Mouse (Mus musculus): ENCODE data around the gene Tppp2. TPM values are rescaled to one million over a fixed set of nuclear protein-coding genes. Genes with fewer than 3 reads are reported as not detected.

Tppp2 gene
- total RNA-seq, 2 experiments from 2014 or later, result not detected

GRCm38 (mm10) chr14:51940944-51941560, 22.8 kb downstream of the Tppp2 start:
- no peak for ATAC-seq (replicated peaks; ENCODE audit: low FRiP score, poor library complexity, severe bottlenecking)

- ATAC-seq (replicated peaks; ENCODE audit: low FRiP score, poor library complexity, severe bottlenecking), result no peak
Measured at GRCm38 (mm10) chr14:51941577-51941976, 23.4 kb downstream of the Tppp2 start.

- ATAC-seq (replicated peaks; ENCODE audit: low FRiP score, poor library complexity, severe bottlenecking), result no peak
Measured at GRCm38 (mm10) chr14:51942236-51942635, 24.0 kb downstream of the Tppp2 start.

GRCm38 (mm10) chr14:51943336-51943735, 25.1 kb downstream of the Tppp2 start:
- ATAC-seq (replicated peaks; ENCODE audit: low FRiP score, poor library complexity, severe bottlenecking), result no peak

- ATAC-seq (replicated peaks; ENCODE audit: low FRiP score, poor library complexity, severe bottlenecking), result no peak
Measured at GRCm38 (mm10) chr14:51960316-51960715, 42.1 kb downstream of the Tppp2 start.

- ATAC-seq (replicated peaks; ENCODE audit: low FRiP score, poor library complexity, severe bottlenecking), result no peak
Measured at GRCm38 (mm10) chr14:51967400-51967799, 49.2 kb downstream of the Tppp2 start.

Other genes starting within 250 kb of the Tppp2 start
- gene Gm17079, start 223.0 kb upstream of the Tppp2 start, total RNA-seq (2015; ENCODE audit: low replicate concordance), result not detected in 2 replicates
- gene Gm17079, start 223.0 kb upstream of the Tppp2 start, total RNA-seq (2017; ENCODE audit: low replicate concordance), result not detected in 2 replicates
- not detected in 2 replicates for gene Gm5800, start 201.2 kb upstream of the Tppp2 start, total RNA-seq (2015; ENCODE audit: low replicate concordance)
- not detected in 2 replicates for gene Gm5800, start 201.2 kb upstream of the Tppp2 start, total RNA-seq (2017; ENCODE audit: low replicate concordance)
- not detected in 2 replicates for gene Ang4, start 144.8 kb upstream of the Tppp2 start, total RNA-seq (2015; ENCODE audit: low replicate concordance)
- not detected in 2 replicates for gene Ang4, start 144.8 kb upstream of the Tppp2 start, total RNA-seq (2017; ENCODE audit: low replicate concordance)
- not detected in 2 replicates for gene AY358078, start 118.4 kb upstream of the Tppp2 start, total RNA-seq (2015; ENCODE audit: low replicate concordance)
- gene AY358078, start 118.4 kb upstream of the Tppp2 start, total RNA-seq (2017; ENCODE audit: low replicate concordance), result not detected in 2 replicates
- 7.1 and 23.1 TPM in 2 replicates for gene Ear6, start 64.7 kb upstream of the Tppp2 start, total RNA-seq (2015; ENCODE audit: low replicate concordance)
- 28.3 and 36.7 TPM in 2 replicates for gene Ear6, start 64.7 kb upstream of the Tppp2 start, total RNA-seq (2017; ENCODE audit: low replicate concordance)
- 1.7 and 4.3 TPM in 2 replicates for gene Mettl17, start 33.6 kb upstream of the Tppp2 start, total RNA-seq (2015; ENCODE audit: low replicate concordance)
- 11.3 TPM in 1 of 2 replicates, not detected in the other for gene Mettl17, start 33.6 kb upstream of the Tppp2 start, total RNA-seq (2017; ENCODE audit: low replicate concordance)
- gene Slc39a2, start 25.5 kb upstream of the Tppp2 start, total RNA-seq (2015; ENCODE audit: low replicate concordance), result 2.1 TPM in 1 of 2 replicates, not detected in the other
- not detected in 2 replicates for gene Slc39a2, start 25.5 kb upstream of the Tppp2 start, total RNA-seq (2017; ENCODE audit: low replicate concordance)
- gene Ndrg2, start 4.3 kb upstream of the Tppp2 start, total RNA-seq (2015; ENCODE audit: low replicate concordance), result 18.4 TPM in 1 of 2 replicates, not detected in the other
- gene Ndrg2, start 4.3 kb upstream of the Tppp2 start, total RNA-seq (2017; ENCODE audit: low replicate concordance), result 5.9 and 9.2 TPM in 2 replicates
- not detected in 2 replicates for gene Rnase13, start 4.3 kb downstream of the Tppp2 start, total RNA-seq (2015; ENCODE audit: low replicate concordance)
- gene Rnase13, start 4.3 kb downstream of the Tppp2 start, total RNA-seq (2017; ENCODE audit: low replicate concordance), result not detected in 2 replicates
- gene Arhgef40, start 66.3 kb downstream of the Tppp2 start, total RNA-seq (2015; ENCODE audit: low replicate concordance), result 6.5 and 20.5 TPM in 2 replicates
- 11.6 and 16.2 TPM in 2 replicates for gene Arhgef40, start 66.3 kb downstream of the Tppp2 start, total RNA-seq (2017; ENCODE audit: low replicate concordance)
- gene Tmem253, start 97.2 kb downstream of the Tppp2 start, total RNA-seq (2015; ENCODE audit: low replicate concordance), result 6.5 TPM in 1 of 2 replicates, not detected in the other
- gene Tmem253, start 97.2 kb downstream of the Tppp2 start, total RNA-seq (2017; ENCODE audit: low replicate concordance), result 0.15 TPM in 1 of 2 replicates, not detected in the other
- 2.2 and 4.2 TPM in 2 replicates for gene Zfp219, start 102.3 kb downstream of the Tppp2 start, total RNA-seq (2015; ENCODE audit: low replicate concordance)
- 3.9 and 4.8 TPM in 2 replicates for gene Zfp219, start 102.3 kb downstream of the Tppp2 start, total RNA-seq (2017; ENCODE audit: low replicate concordance)
- gene Olfr221, start 124.0 kb downstream of the Tppp2 start, total RNA-seq (2015; ENCODE audit: low replicate concordance), result not detected in 2 replicates
- gene Olfr221, start 124.0 kb downstream of the Tppp2 start, total RNA-seq (2017; ENCODE audit: low replicate concordance), result not detected in 2 replicates
- gene Hnrnpc, start 185.6 kb downstream of the Tppp2 start, total RNA-seq (2015; ENCODE audit: low replicate concordance), result 211 and 286 TPM in 2 replicates
- 222 and 316 TPM in 2 replicates for gene Hnrnpc, start 185.6 kb downstream of the Tppp2 start, total RNA-seq (2017; ENCODE audit: low replicate concordance)
- gene Rpgrip1, start 192.3 kb downstream of the Tppp2 start, total RNA-seq (2015; ENCODE audit: low replicate concordance), result 0.36 and 10.1 TPM in 2 replicates
- 1.3 and 9.9 TPM in 2 replicates for gene Rpgrip1, start 192.3 kb downstream of the Tppp2 start, total RNA-seq (2017; ENCODE audit: low replicate concordance)